Mouse (Mus musculus): ENCODE results near the gene Ppm1e.

DNA sequence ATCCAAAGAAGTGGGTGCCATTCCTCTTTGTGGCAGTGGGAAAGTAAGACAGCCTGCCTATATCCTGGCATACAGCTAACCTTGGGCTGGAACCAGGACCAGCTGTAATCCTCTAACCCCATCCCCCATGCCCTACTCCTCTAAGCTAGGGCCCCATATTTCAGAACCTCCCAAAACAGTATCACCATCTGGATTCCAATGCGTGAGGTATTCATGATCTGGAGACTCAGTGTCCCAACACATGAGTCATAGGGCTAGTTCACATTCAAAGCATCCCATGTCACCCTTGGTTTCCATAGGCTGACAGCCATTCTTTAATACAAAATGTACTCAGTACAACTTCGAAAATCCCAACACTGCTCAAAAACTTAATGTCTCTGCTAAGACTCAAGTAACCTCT, 63.2 kb downstream of the Ppm1e start:
- TF ChIP-seq CTCF (IDR thresholded peaks at IDR 0.05; ENCODE audit: low read depth) = no peak
- no peak for TF ChIP-seq EP300 (IDR thresholded peaks at IDR 0.05; ENCODE audit: low read depth)

Measured in heart, postnatal 0 days (tissue).